ENCODE assay signal across 18 mouse cellular contexts in the genomic region with DNA sequence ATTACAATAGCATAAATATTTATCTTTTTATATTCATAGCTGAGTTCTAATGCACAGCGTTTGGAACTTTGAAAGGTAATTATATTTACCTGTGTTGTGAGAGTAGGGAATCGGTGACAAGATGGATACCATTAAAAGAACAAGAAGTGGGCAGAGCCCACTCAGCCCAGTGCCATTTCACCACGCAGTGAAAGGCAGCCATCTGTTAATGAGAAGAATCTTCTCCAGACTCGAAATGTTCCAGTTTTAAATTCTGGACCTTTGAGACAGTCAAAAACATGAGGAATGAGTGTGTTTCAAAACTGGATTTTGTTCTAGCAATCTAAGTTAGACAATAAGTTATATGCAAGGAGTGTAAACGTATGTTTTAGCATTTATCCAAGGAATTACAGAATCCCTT.
"Had no signal": no experiment of that assay in that cellular context is flagged by ENCODE, and none has a peak within 500 bp of the region (broad histone marks: within the 10 kb centered on the region; RNA-seq: fewer than 3 reads in every experiment).

No protein-coding gene starts in this region.

- H3K27ac ChIP-seq: liver, embryonic 14.5 days; midbrain, embryonic 10.5 days; midbrain, embryonic 13.5 days; neural tube, embryonic 13.5 days; neural tube, embryonic 15.5 days had no signal

- ATAC-seq: midbrain, embryonic 13.5 days; midbrain, embryonic 16.5 days had no signal

- H3K4me3 ChIP-seq: midbrain, embryonic 10.5 days; midbrain, embryonic 13.5 days; myocyte; neural tube, embryonic 13.5 days; neural tube, embryonic 15.5 days had no signal

- DNase-seq: lung, adult 18-20 months; lung, embryonic 14.5 days; lung, postnatal 10 days; lung, postnatal 4 days; retina, postnatal 1 day; right cerebral cortex, postnatal 25 days; right cerebral cortex, postnatal 4 days; spleen, adult 18-20 months; thymus, adult 18-20 months; thymus, postnatal 14 days; thymus, postnatal 36 days had no signal
